Mouse (Mus musculus): ENCODE results near the gene Bicra.

GRCm38 (mm10) chr7:15975904-15976303 is 71.8 kb downstream of the Bicra start:
- TF ChIP-seq POLR2A (IDR thresholded peaks at IDR 0.05; ENCODE audit: insufficient read depth, low read length) (no peak), CTCF (IDR thresholded peaks at IDR 0.05; ENCODE audit: low read depth, low read length) (peak; percentile 76), EP300 (IDR thresholded peaks at IDR 0.05; ENCODE audit: insufficient read depth, low read depth, low read length) (no peak)
